Mouse (Mus musculus): ENCODE data around the gene Nsfl1c. TPM values are rescaled to one million over a fixed set of nuclear protein-coding genes. Genes with fewer than 3 reads are reported as not detected.
"Not testable (repeated sequence)": the region's sequence is repeated elsewhere in the genome, so short reads cannot be mapped to it uniquely, and the experiment has no call there.

Gene Nsfl1c
- polyA plus RNA-seq (2016; fragmentation: Nextera tagmentation; extraction: Ambion mirVana): 279 and 285 TPM in 2 replicates

DNA sequence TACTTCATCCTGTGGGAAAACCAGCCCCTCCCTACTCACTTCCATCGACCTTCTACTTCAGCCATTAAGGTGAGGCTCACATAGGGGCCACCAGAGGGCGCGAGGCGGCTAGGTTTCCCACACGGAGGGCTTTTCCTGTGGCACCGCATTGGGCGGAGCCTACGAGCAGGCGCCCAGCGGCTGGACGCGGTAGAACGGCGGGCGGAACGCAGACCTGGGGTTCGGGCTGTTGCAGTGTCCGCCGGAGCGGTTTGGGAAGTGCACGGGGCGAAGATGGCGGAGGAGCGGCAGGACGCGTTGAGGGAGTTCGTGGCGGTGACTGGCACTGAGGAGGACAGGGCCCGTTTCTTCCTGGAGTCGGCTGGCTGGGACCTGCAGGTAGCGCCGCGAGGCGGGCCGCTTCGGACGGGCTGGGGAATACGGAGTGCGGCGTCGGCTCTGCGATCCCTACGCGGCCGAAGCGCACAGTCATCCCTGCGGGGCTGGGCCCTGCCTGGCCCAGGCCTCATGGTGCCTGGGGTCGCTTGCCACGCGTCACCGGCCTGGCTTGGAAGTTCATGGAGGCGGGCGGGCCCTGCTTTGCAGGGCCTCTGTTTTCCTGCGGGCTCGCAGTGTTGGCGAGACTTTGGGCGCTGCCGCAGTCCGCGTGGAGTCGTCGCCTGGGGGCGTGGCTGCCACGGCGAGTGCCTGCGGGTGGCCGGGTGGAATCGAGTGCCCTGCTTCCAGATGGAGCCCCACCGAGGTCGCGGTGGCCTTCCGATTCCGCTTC lies at the start of gene Nsfl1c:
Gene Nsfl1c, plus strand, starts transcription at position 148 of the 769 bp plus-strand sequence.
- WGBS: under 1% methylated on average over 73 of the region's 73 CpGs
- Histone ChIP-seq H3K27ac (peak within 1 kb of the TSS; percentile 72; the same call in 1 of the 2 replicates), H3K36me3 (peaks cover 30% of the 10 kb centered on the region), H3K9me3 (no peaks in the 10 kb centered on the region), H3K4me3 (replicated peaks) (peak within 1 kb of the TSS; percentile 96), H3K27me3 (no peaks in the 10 kb centered on the region), H3K9ac (replicated peaks) (peak within 1 kb of the TSS; percentile 91), H3K4me1 (replicated peaks) (peaks cover 8% of the 10 kb centered on the region), H3K4me2 (peak within 1 kb of the TSS; percentile 80)
- peak; percentile 99 for ATAC-seq (ENCODE audit: insufficient number of reproducible peaks, insufficient read depth, low FRiP score, low TSS enrichment, low read depth)

DNA sequence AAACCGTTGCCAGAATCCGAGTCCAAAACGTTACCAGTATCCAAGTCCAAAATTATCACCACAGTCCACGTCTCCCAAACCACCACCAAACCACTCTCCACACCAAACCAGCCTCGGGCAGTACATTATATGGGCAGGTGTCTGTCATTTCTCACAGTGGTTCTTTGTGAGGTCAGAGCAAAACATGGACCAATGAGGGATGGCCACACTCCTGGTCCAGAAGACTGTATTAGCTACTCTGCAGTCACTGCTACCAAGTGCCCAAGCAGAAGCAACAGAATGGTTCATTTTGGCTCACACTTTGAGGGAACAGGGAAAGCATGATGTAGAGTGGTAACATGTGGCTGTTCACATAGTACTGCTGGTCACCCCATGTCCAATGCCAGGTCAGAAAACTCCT lies 17.9 kb upstream of the Nsfl1c start, which contains the start of gene 4921509C19Rik:
Gene 4921509C19Rik, minus strand, starts transcription at position 101 of the 400 bp plus-strand sequence.
- not testable (repeated sequence) for H3K9me3 ChIP-seq; H3K9ac ChIP-seq (replicated peaks); ATAC-seq (ENCODE audit: insufficient number of reproducible peaks, insufficient read depth, low FRiP score, low TSS enrichment, low read depth); H3K27me3 ChIP-seq; H3K36me3 ChIP-seq; H3K4me1 ChIP-seq (replicated peaks); H3K4me3 ChIP-seq (replicated peaks); H3K4me2 ChIP-seq; H3K27ac ChIP-seq
- 92% methylated on average over 5 of the region's 5 CpGs for WGBS

DNA sequence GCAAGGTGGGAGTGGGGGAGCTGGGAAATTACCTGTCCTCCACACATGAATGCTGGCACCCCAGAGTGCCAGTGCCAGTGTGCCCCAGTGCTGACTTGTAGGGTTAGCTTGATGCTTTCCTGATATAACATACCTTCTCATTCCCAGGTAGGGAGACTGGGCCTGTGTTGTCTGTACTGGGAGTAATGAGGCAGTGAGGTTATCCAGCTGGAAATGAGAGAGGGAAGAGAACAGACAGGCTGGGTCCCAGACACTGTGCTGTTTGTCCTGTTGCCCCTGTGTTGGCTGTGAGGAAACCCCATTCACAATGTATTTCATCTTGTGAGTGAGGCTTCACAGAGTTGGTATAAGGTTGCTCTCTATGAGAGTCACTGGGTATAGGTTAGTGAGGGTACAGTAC lies 7.5 kb upstream of the Nsfl1c start:
- Histone ChIP-seq H3K4me2 (no peak overlapping the region), H3K27me3 (no peaks in the 10 kb centered on the region; the same call in 1 of the 2 replicates), H3K36me3 (no peaks in the 10 kb centered on the region), H3K9me3 (no peaks in the 10 kb centered on the region), H3K4me3 (replicated peaks) (no peak overlapping the region), H3K4me1 (replicated peaks) (no peaks in the 10 kb centered on the region), H3K9ac (replicated peaks) (no peak overlapping the region), H3K27ac (no peak overlapping the region)
- ATAC-seq (ENCODE audit: insufficient number of reproducible peaks, insufficient read depth, low FRiP score, low TSS enrichment, low read depth): no peak

DNA sequence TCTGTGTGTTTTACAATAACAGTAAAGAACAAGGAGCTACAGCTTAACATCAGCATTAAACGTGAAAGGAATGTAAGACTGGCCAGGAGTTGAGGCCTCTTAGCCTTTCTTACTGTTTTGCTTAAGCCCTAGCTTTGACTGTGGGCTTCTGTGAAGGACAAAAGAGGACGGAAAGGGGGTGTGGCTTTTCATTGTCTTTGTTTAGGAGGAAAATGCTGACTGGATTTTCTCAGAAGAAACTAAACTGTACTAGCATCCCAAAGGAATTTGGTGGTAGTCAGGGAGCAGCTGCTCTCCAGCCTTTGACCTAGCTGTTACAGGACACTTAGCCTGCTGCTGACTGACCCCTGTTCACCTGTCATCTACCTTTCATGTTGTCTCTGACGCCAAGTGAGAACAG lies 4.4 kb downstream of the Nsfl1c start:
- 76% methylated on average over 3 of the region's 3 CpGs for WGBS
- no peak overlapping the region for H3K27ac ChIP-seq
- H3K4me1 ChIP-seq (replicated peaks): peaks cover 8% of the 10 kb centered on the region
- no peaks in the 10 kb centered on the region for H3K27me3 ChIP-seq
- no peak for ATAC-seq (ENCODE audit: insufficient number of reproducible peaks, insufficient read depth, low FRiP score, low TSS enrichment, low read depth)
- H3K9me3 ChIP-seq: no peaks in the 10 kb centered on the region
- H3K4me2 ChIP-seq: no peak overlapping the region
- H3K9ac ChIP-seq (replicated peaks): no peak overlapping the region
- H3K36me3 ChIP-seq: peaks cover 65% of the 10 kb centered on the region
- no peak overlapping the region for H3K4me3 ChIP-seq (replicated peaks)

DNA sequence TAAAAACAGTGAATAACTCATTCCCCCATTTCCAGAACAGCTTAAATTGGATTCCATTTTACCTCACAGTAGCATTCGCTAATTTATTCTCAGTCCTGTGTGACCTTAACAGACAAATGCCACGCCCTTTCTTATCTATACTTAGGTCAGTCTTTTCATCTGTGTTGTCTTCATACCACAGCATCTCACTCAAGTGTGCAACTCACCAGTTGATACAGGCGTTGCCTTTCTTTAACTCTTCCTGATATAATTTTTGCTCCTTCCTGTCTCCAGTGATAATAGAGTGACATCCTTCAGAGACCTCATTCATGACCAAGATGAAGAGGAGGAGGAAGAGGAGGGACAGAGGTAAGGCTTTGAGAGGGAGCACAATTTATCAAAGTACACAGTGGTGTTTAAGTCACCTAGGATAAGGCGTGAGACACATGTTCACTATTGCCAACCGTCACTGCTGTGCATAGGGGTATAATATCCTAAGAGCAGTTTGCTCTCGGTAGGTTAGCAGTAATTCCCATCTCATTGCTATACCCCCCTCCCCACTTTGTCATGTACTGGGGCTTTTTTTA lies 6.5 kb downstream of the Nsfl1c start:
- Histone ChIP-seq H3K9me3 (no peaks in the 10 kb centered on the region), H3K4me1 (replicated peaks) (no peaks in the 10 kb centered on the region; the same call in 1 of the 2 replicates), H3K27me3 (no peaks in the 10 kb centered on the region), H3K27ac (no peak overlapping the region), H3K4me3 (replicated peaks) (no peak overlapping the region), H3K36me3 (peaks cover 84% of the 10 kb centered on the region), H3K9ac (replicated peaks) (no peak overlapping the region), H3K4me2 (no peak overlapping the region)
- WGBS: 91% methylated on average over 6 of the region's 6 CpGs
- ATAC-seq (ENCODE audit: insufficient number of reproducible peaks, insufficient read depth, low FRiP score, low TSS enrichment, low read depth): no peak

DNA sequence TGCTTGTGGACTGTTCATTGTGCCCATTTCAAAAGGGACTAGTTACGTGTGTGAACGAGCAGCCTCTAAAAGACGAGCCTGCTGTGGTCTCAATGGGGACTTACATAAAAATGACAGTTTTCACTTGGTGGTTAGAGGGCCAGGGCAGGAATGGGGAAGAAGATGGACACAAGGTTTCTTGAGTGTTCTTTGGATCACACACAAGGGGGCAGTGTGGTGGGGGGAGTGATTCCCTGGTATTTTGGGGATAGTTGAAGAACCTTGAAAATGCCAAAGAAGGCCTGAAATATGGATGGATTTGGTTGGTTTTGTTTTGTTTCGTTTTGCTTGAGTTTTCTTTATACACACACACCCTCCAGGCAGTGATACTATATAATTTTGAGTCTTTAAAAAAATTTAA lies 10.2 kb downstream of the Nsfl1c start:
- peaks cover 90% of the 10 kb centered on the region for H3K36me3 ChIP-seq
- H3K27me3 ChIP-seq: no peaks in the 10 kb centered on the region
- H3K27ac ChIP-seq: no peak overlapping the region
- WGBS: 78% methylated on average over 4 of the region's 4 CpGs
- H3K4me3 ChIP-seq (replicated peaks): no peak overlapping the region
- no peak for ATAC-seq (ENCODE audit: insufficient number of reproducible peaks, insufficient read depth, low FRiP score, low TSS enrichment, low read depth)
- no peaks in the 10 kb centered on the region for H3K4me1 ChIP-seq (replicated peaks)
- no peak overlapping the region for H3K9ac ChIP-seq (replicated peaks)
- H3K4me2 ChIP-seq: no peak overlapping the region
- H3K9me3 ChIP-seq: no peaks in the 10 kb centered on the region

DNA sequence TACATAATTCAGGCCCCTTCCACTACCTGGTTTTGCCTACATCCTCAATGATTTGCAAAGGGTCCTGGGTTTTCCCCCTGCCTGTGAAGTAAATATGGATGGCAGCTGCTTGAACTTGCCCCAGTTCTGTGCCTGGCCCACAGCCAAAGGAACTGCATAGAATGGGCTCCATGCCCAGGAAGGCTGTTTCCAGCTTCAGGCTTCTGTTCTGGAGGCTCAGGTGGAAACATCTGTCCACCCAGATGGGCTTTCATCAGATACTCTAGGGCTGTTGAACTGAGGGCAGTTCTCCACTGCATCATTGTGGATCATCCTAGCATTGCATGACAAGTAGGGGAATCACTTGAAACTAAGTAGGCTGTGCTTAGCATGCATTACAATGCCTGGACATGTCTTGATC lies 18.2 kb downstream of the Nsfl1c start:
- no peak for ATAC-seq (ENCODE audit: insufficient number of reproducible peaks, insufficient read depth, low FRiP score, low TSS enrichment, low read depth)
- peaks cover 98% of the 10 kb centered on the region for H3K36me3 ChIP-seq
- no peak overlapping the region for H3K4me2 ChIP-seq

DNA sequence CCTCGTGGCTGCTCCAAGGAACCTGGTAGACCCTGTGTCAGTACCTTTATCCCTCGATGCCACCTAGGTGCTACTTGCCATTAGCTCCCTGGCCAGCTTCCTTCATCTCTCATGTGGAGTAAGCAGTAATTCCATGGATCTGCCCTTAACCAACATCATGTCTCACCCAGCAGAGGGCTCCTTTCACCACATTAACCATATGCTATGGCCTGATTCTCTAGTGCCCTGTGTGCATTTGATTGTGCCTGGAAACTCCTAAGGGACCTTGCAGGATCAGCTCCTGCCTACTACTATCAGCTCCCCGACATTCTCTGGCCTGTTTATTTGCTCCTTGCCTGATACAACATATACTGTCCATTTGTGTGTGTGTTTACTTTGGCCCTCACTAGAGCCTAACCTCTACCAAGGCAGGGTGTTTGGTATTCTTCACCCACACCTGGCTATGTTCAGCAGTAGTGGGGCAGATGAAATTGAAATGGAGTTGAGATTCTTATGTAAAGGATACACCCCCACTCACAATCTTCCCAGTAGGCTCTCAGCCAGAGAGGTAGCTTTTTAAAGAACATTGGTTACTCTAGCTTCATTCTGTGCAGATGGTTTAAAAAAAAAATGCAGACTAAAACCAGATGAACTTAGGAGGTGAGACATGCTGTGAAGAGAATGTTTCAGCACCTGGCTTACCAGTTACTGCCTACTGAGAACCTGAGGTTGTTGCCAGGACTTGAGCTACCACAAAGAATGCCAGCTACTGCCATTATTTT lies 19.7 kb downstream of the Nsfl1c start:
- Histone ChIP-seq H3K27me3 (no peaks in the 10 kb centered on the region), H3K4me1 (replicated peaks) (no peaks in the 10 kb centered on the region), H3K4me2 (no peak overlapping the region), H3K4me3 (replicated peaks) (no peak overlapping the region), H3K27ac (no peak overlapping the region), H3K9ac (replicated peaks) (no peak overlapping the region), H3K36me3 (peaks cover 90% of the 10 kb centered on the region), H3K9me3 (no peaks in the 10 kb centered on the region)
- WGBS: 83% methylated on average over 3 of the region's 3 CpGs
- no peak for ATAC-seq (ENCODE audit: insufficient number of reproducible peaks, insufficient read depth, low FRiP score, low TSS enrichment, low read depth)

More for the DNA sequence above, 18.2 kb downstream of the Nsfl1c start:
- Histone ChIP-seq H3K27ac (no peak overlapping the region), H3K4me3 (replicated peaks) (no peak overlapping the region), H3K27me3 (no peaks in the 10 kb centered on the region), H3K9ac (replicated peaks) (no peak overlapping the region), H3K9me3 (no peaks in the 10 kb centered on the region), H3K4me1 (replicated peaks) (no peaks in the 10 kb centered on the region)

DNA sequence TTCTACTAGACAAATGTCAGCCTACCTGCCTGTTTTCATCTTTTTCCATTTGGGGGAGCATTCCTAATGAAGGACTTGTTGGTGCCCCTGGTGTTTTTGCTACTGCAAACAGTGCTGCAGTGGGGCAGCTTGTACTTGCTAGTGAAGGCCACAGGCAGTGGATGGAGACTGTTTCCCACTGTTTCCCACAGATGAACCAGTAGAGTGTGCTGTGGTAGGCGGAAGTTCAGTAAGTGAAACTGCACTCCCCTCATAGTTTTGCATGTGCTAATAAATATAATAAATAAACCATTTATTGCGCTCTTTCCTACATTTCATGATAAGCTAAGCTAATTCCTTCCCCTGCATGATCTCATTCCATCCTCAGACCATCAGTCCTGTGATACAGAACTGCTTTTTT lies 25.0 kb downstream of the Nsfl1c start:
- Histone ChIP-seq H3K4me2 (no peak overlapping the region), H3K36me3 (peaks cover 59% of the 10 kb centered on the region), H3K27me3 (no peaks in the 10 kb centered on the region), H3K9me3 (no peaks in the 10 kb centered on the region), H3K4me3 (replicated peaks) (no peak overlapping the region), H3K4me1 (replicated peaks) (no peaks in the 10 kb centered on the region), H3K27ac (no peak overlapping the region), H3K9ac (replicated peaks) (no peak overlapping the region)
- no peak for ATAC-seq (ENCODE audit: insufficient number of reproducible peaks, insufficient read depth, low FRiP score, low TSS enrichment, low read depth)
- WGBS: 96% methylated on average over 2 of the region's 2 CpGs

DNA sequence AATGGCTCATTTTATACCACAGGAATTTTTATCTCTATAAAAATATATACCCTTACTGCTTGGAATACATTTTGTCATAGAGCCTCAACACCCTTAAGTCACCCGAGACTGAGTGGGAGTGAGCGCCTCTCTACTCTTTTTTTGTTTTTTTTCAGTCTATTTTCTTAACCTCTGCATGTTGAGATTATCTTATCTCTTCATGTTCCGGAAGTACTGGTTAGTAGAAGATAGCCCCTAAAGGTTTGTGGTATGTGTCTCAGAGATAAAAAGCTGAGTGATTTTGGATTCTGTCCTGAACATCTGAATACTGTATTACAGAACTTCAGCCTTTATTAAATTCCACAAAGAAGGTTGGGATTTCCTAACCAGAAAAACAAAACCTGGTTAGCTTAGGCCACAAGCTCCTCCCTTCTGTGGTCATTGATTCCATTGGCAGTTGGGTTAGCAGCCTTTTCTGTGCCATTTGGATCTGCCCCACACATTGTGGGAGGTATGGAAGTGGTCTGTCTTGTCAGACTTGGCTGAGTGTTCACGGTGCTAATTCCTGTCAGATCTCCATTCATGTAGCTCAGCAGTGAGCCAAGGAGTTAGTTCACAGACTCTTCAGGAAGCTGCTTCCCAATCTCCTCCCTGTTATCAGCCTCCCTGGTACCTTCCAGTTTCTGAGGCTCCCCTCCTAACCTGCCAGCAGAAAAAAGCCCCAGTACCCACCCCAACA lies 30.5 kb downstream of the Nsfl1c start:
- no peak for ATAC-seq (ENCODE audit: insufficient number of reproducible peaks, insufficient read depth, low FRiP score, low TSS enrichment, low read depth)
- Histone ChIP-seq H3K4me2 (no peak overlapping the region), H3K9ac (replicated peaks) (no peak overlapping the region), H3K36me3 (peaks cover 21% of the 10 kb centered on the region), H3K4me1 (replicated peaks) (no peaks in the 10 kb centered on the region), H3K27me3 (no peaks in the 10 kb centered on the region), H3K27ac (no peak overlapping the region), H3K9me3 (no peaks in the 10 kb centered on the region), H3K4me3 (replicated peaks) (no peak overlapping the region)
- 75% methylated on average over 4 of the region's 4 CpGs for WGBS

DNA sequence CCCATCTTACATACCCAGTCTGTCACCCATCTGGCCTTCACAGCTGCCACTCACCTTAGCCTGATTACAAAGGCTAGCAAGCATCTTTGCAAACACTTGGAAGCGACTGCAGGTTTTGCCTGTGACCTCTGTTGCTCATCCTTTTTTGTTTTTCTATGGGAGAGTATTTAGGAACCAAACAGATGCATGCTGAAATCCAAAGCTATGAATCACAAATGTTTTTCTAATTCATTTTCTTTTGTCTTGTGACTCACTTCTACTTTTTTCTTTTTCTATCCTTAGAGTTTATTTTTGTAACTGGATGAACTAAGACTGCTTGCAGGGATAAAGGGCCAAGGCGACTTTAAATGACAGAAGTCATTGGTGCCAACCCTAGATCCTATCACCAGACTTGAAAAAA lies 31.5 kb downstream of the Nsfl1c start:
- H3K9me3 ChIP-seq: no peaks in the 10 kb centered on the region
- no peak for ATAC-seq (ENCODE audit: insufficient number of reproducible peaks, insufficient read depth, low FRiP score, low TSS enrichment, low read depth)
- H3K36me3 ChIP-seq: peaks cover 11% of the 10 kb centered on the region
- H3K4me3 ChIP-seq (replicated peaks): no peak overlapping the region
- no peak overlapping the region for H3K4me2 ChIP-seq
- H3K4me1 ChIP-seq (replicated peaks): no peaks in the 10 kb centered on the region
- no peak overlapping the region for H3K27ac ChIP-seq
- H3K27me3 ChIP-seq: no peaks in the 10 kb centered on the region
- no peak overlapping the region for H3K9ac ChIP-seq (replicated peaks)
- WGBS: 60% methylated on average over 2 of the region's 2 CpGs
